Mouse (Mus musculus) G1E (cell line): ENCODE measurements around the gene Spag9.

ENCODE experiments used
- CTCF ChIP-seq: IDR thresholded peaks from 2 replicates; pipeline ENCODE4 v1.5.1; 2012; ENCODE audit warnings: low read depth, low read length, inconsistent platforms, mixed read lengths
- TAL1 ChIP-seq: conservative IDR thresholded peaks from 2 replicates; pipeline ENCODE4 v1.6.1; 2012; ENCODE audit warnings: low read depth, low read length, inconsistent platforms, mixed read lengths

DNA sequence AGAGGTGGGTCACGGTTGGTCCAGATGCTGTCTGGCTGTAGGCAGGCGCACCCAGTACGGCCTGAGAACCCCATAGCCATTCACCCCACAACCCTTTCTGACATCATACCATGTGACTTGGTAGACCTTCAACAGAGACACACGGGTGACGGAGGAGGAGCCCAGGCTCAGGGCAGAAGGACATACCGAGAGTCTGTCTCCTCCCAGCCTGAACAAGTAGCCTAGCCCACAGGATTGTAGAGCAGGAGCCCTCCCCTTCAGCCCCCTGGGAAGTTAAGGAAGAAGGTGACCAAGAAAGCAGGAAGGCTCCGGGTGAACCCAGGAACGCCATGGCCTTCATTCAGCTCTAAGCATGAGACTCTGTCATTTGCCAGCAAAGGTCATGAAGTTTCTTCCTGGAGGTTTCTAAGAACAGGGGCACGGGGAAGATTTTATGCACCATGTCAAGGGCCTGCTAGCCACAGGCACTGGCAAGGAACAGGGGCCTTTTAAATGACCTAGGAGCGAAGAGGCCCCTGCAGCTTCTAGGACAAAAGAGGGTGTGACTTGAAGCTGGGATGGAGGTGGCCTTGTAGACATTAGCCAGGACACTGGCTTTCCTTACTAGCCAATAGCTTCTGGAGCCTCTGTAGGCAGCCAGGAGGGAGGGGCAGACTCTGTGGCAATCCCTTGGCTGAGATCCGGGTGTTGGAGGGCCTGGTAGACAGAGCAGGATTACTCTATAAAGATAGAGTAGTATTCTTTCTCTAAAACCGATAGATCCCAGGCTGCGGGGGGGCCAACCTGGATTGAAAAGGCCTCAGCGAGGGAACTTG, 163.4 kb downstream of the Spag9 start:
- TF ChIP-seq CTCF (no peak), TAL1 (no peak)
